In genomic region chr12:4731629-4732028, GRCm38 (mm10) we compare ENCODE assay signal across 23 mouse cellular contexts. TPM values are rescaled to one million over a fixed set of nuclear protein-coding genes. Genes with fewer than 3 reads are reported as not detected.
DNase-seq lines count a peak whose midpoint lies in the region; ATAC-seq and TF ChIP-seq lines count a peak whose summit lies in the region.
"Had no signal": no experiment of that assay in that cellular context is flagged by ENCODE, and none has a peak within 500 bp of the region (broad histone marks: within the 10 kb centered on the region; RNA-seq: fewer than 3 reads in every experiment).

No protein-coding gene starts in this region.

- ATAC-seq in kidney, embryonic 16.5 days (ENCODE audit: low FRiP score, low TSS enrichment): peak; percentile 42; the same call in 1 of the 2 replicates
- peak; percentile 65 for ATAC-seq in lung, embryonic 14.5 days (ENCODE audit: insufficient read depth)
- ATAC-seq in lung, postnatal 0 days: no peak
- ATAC-seq: CD4-positive, CD25-positive, alpha-beta regulatory T cell, adult 4 months; forebrain, embryonic 14.5 days; forebrain, postnatal 0 days had no signal

- no peak overlapping the region for H3K4me3 ChIP-seq in kidney, embryonic 16.5 days (ENCODE audit: low read length)
- no peak overlapping the region for H3K4me3 ChIP-seq in lung, embryonic 14.5 days (ENCODE audit: low read depth, low read length)
- no peak overlapping the region for H3K4me3 ChIP-seq in lung, postnatal 0 days (ENCODE audit: low read depth, low read length)
- H3K4me3 ChIP-seq: embryonic facial prominence, embryonic 12.5 days; embryonic facial prominence, embryonic 15.5 days; gastrocnemius, adult 2 months; hindbrain, embryonic 12.5 days had no signal

- no peak overlapping the region for H3K9ac ChIP-seq in kidney, embryonic 16.5 days (replicated peaks; ENCODE audit: low read length)
- H3K9ac ChIP-seq in lung, embryonic 14.5 days: no peak overlapping the region
- H3K9ac ChIP-seq in lung, postnatal 0 days (replicated peaks; ENCODE audit: low read depth): no peak overlapping the region
- H3K9ac ChIP-seq: embryonic facial prominence, embryonic 12.5 days; embryonic facial prominence, embryonic 15.5 days; forebrain, postnatal 0 days; hindbrain, embryonic 12.5 days had no signal

- H3K36me3 ChIP-seq in kidney, embryonic 16.5 days (ENCODE audit: insufficient read depth, low read length): no peaks in the 10 kb centered on the region
- no peaks in the 10 kb centered on the region for H3K36me3 ChIP-seq in lung, embryonic 14.5 days (ENCODE audit: insufficient read depth)
- H3K36me3 ChIP-seq in lung, postnatal 0 days (ENCODE audit: insufficient read depth, low read length): no peaks in the 10 kb centered on the region
- H3K36me3 ChIP-seq: embryonic facial prominence, embryonic 12.5 days; embryonic facial prominence, embryonic 15.5 days; hindbrain, embryonic 12.5 days had no signal

- 36% methylated on average over 4 of the region's 4 CpGs for WGBS in kidney, embryonic 16.5 days
- WGBS in lung, embryonic 14.5 days: 42% methylated on average over 4 of the region's 4 CpGs
- 47% methylated on average over 4 of the region's 4 CpGs for whole genome bisulfite sequencing in lung, postnatal 0 days

- no peak overlapping the region for H3K4me2 ChIP-seq in kidney, embryonic 16.5 days (replicated peaks; ENCODE audit: low read depth, low read length)
- no peak overlapping the region for H3K4me2 ChIP-seq in lung, embryonic 14.5 days
- no peak overlapping the region for H3K4me2 ChIP-seq in lung, postnatal 0 days (replicated peaks; ENCODE audit: low read depth, low read length)
- H3K4me2 ChIP-seq: embryonic facial prominence, embryonic 12.5 days; embryonic facial prominence, embryonic 15.5 days; heart, embryonic 11.5 days; hindbrain, embryonic 12.5 days had no signal

- no peak for DNase-seq in kidney, postnatal 25 days
- DNase-seq in lung, embryonic 14.5 days: peak; percentile 52
- no peak for DNase-seq in lung, postnatal 36 days
- DNase-seq in lung, postnatal 0 days (ENCODE audit: low spot score): peak; percentile 13
- no peak for DNase-seq in lung, adult 18-20 months
- DNase-seq: adrenal gland, adult 2 months; adrenal gland, postnatal 14 days; cerebellum, adult 11 months; cerebellum, adult 2 months; cerebellum, adult 9-11 months; cerebellum, postnatal 25 days; forebrain, postnatal 0 days; gastrocnemius, adult 2 months; gastrocnemius, postnatal 14 days; heart, adult 11 months had no signal

- no peak for TF ChIP-seq EP300 in lung, postnatal 0 days (IDR thresholded peaks at IDR 0.05)

- TF ChIP-seq CTCF in lung, embryonic 14.5 days (IDR thresholded peaks at IDR 0.05; ENCODE audit: low read depth): no peak
- TF ChIP-seq CTCF in lung, postnatal 0 days (IDR thresholded peaks at IDR 0.05): no peak

- H3K27me3 ChIP-seq in kidney, embryonic 16.5 days (ENCODE audit: insufficient read depth, low read length): no peaks in the 10 kb centered on the region
- no peaks in the 10 kb centered on the region for H3K27me3 ChIP-seq in lung, embryonic 14.5 days (ENCODE audit: insufficient read depth, low read length)
- no peaks in the 10 kb centered on the region for H3K27me3 ChIP-seq in lung, postnatal 0 days (replicated peaks; ENCODE audit: insufficient read depth, low read length)
- H3K27me3 ChIP-seq: embryonic facial prominence, embryonic 12.5 days; embryonic facial prominence, embryonic 15.5 days; hindbrain, embryonic 12.5 days had no signal

- H3K9me3 ChIP-seq in kidney, embryonic 16.5 days (ENCODE audit: low read length): peaks cover 3% of the 10 kb centered on the region; the same call in 1 of the 2 replicates
- H3K9me3 ChIP-seq in lung, embryonic 14.5 days (ENCODE audit: low read depth, low read length): no peaks in the 10 kb centered on the region
- no peaks in the 10 kb centered on the region for H3K9me3 ChIP-seq in lung, postnatal 0 days (ENCODE audit: low read length)
- H3K9me3 ChIP-seq: embryonic facial prominence, embryonic 12.5 days; embryonic facial prominence, embryonic 15.5 days; hindbrain, embryonic 12.5 days had no signal

- no peak overlapping the region for H3K27ac ChIP-seq in kidney, embryonic 16.5 days (ENCODE audit: low read length)
- no peak overlapping the region for H3K27ac ChIP-seq in lung, embryonic 14.5 days (ENCODE audit: low read depth)
- no peak overlapping the region for H3K27ac ChIP-seq in lung, postnatal 0 days (ENCODE audit: low read length)
- H3K27ac ChIP-seq: embryonic facial prominence, embryonic 12.5 days; embryonic facial prominence, embryonic 15.5 days; gastrocnemius, adult 2 months; hindbrain, embryonic 12.5 days had no signal

- H3K4me1 ChIP-seq in kidney, embryonic 16.5 days (ENCODE audit: insufficient read depth, low read length): no peaks in the 10 kb centered on the region
- H3K4me1 ChIP-seq in lung, embryonic 14.5 days (ENCODE audit: insufficient read depth): no peaks in the 10 kb centered on the region; the same call in 1 of the 2 replicates
- H3K4me1 ChIP-seq in lung, postnatal 0 days (ENCODE audit: insufficient read depth, low read depth, low read length): no peaks in the 10 kb centered on the region
- H3K4me1 ChIP-seq: embryonic facial prominence, embryonic 12.5 days; embryonic facial prominence, embryonic 15.5 days; hindbrain, embryonic 12.5 days had no signal

RNA-seq across cellular contexts. Expression of gene Fam228a, which starts 6.6 kb away (rescaled TPM):
- polyA plus RNA-seq in kidney, embryonic 16.5 days (2015; fragmentation: Nextera tagmentation; extraction: Ambion mirVana): 0.47 and 0.58 TPM in 2 replicates
- polyA plus RNA-seq in lung, embryonic 14.5 days (2014; fragmentation: Nextera tagmentation; extraction: Ambion mirVana): 0.39 and 0.41 TPM in 2 replicates
- polyA plus RNA-seq in lung, postnatal 0 days (2015; fragmentation: Nextera tagmentation; extraction: Ambion mirVana): 0.06 and 0.08 TPM in 2 replicates
- polyA plus RNA-seq: adrenal gland, adult 2 months had no signal

RNA-seq across cellular contexts. Expression of gene Pfn4, which starts 37.2 kb away (rescaled TPM):
- polyA plus RNA-seq in kidney, embryonic 16.5 days (2015; fragmentation: Nextera tagmentation; extraction: Ambion mirVana): 2.4 and 2.8 TPM in 2 replicates
- polyA plus RNA-seq in lung, embryonic 14.5 days (2014; fragmentation: Nextera tagmentation; extraction: Ambion mirVana): 2.1 and 2.5 TPM in 2 replicates
- polyA plus RNA-seq in lung, postnatal 0 days (2015; fragmentation: Nextera tagmentation; extraction: Ambion mirVana): 1.1 and 1.3 TPM in 2 replicates
- polyA plus RNA-seq: C2C12 had no signal

RNA-seq across cellular contexts. Expression of gene Fam228b, which starts 37.4 kb away (rescaled TPM):
- polyA plus RNA-seq in kidney, embryonic 16.5 days (2015; fragmentation: Nextera tagmentation; extraction: Ambion mirVana): 1.9 and 4.1 TPM in 2 replicates
- polyA plus RNA-seq in lung, embryonic 14.5 days (2014; fragmentation: Nextera tagmentation; extraction: Ambion mirVana): 1.4 and 1.6 TPM in 2 replicates
- polyA plus RNA-seq in lung, postnatal 0 days (2015; fragmentation: Nextera tagmentation; extraction: Ambion mirVana): 1.1 and 1.2 TPM in 2 replicates

Comparison
In these comparisons a context has a peak if more than half of its experiments do, and no peak if none do; other contexts are left out.
1. DNase-seq: peak in lung, embryonic 14.5 days (single experiment) and lung, postnatal 0 days (single experiment); none in kidney, postnatal 25 days (0 of 2), lung, postnatal 36 days (single experiment) and lung, adult 18-20 months (0 of 2).